13 mouse cellular contexts compared by ENCODE assay signal in the genomic region with DNA sequence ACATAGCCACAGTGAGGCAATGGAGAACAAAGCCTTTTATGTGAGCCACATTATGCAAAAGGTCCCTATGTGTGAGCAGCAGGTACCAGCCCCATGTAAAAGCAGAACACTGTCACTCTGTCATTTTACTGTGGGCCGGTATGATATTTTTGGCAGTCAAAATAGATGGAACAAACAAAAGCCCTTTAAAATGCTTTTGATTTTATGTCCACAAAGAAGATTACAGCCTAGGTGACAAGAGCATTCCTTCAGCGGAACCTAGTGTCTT. TPM values are rescaled to one million over a fixed set of nuclear protein-coding genes. Genes with fewer than 3 reads are reported as not detected.
DNase-seq lines count a peak whose midpoint lies in the region; ATAC-seq and TF ChIP-seq lines count a peak whose summit lies in the region.
"Had no signal": no experiment of that assay in that cellular context is flagged by ENCODE, and none has a peak within 500 bp of the region (broad histone marks: within the 10 kb centered on the region; RNA-seq: fewer than 3 reads in every experiment).

No protein-coding gene starts in this region.

- H3K27ac ChIP-seq in intestine, embryonic 14.5 days (ENCODE audit: low read depth), result no peak overlapping the region
- H3K27ac ChIP-seq in intestine, embryonic 15.5 days, result no peak overlapping the region
- no peak overlapping the region for H3K27ac ChIP-seq in embryonic facial prominence, embryonic 15.5 days (replicated peaks)
- H3K27ac ChIP-seq in hindbrain, embryonic 15.5 days (replicated peaks), result peak overlapping the region; percentile 80
- no peak overlapping the region for H3K27ac ChIP-seq in liver, postnatal 0 days (ENCODE audit: low read depth)

- no peak overlapping the region for H3ac ChIP-seq in myocyte (ENCODE audit: control insufficient read depth, insufficient read length)

- H3K27me3 ChIP-seq in intestine, embryonic 14.5 days (replicated peaks; ENCODE audit: control insufficient read depth, insufficient read depth, low read length), result 0 out of 2 replicates have a peak, but pooled peaks cover 8% of the 10 kb centered on the region
- H3K27me3 ChIP-seq in intestine, embryonic 15.5 days (replicated peaks), result no peaks in the 10 kb centered on the region
- no peaks in the 10 kb centered on the region; the same call in 1 of the 2 replicates for H3K27me3 ChIP-seq in embryonic facial prominence, embryonic 15.5 days
- H3K27me3 ChIP-seq in hindbrain, embryonic 15.5 days, result no peaks in the 10 kb centered on the region
- H3K27me3 ChIP-seq in myocyte (ENCODE audit: control insufficient read depth, insufficient read depth, insufficient read length), result no peaks in the 10 kb centered on the region
- no peaks in the 10 kb centered on the region for H3K27me3 ChIP-seq in liver, postnatal 0 days (ENCODE audit: insufficient read depth, low read length)

- peaks cover 6% of the 10 kb centered on the region; the same call in 1 of the 2 replicates for H3K4me1 ChIP-seq in intestine, embryonic 14.5 days (replicated peaks; ENCODE audit: control insufficient read depth, insufficient read depth, low read length)
- 0 out of 2 replicates have a peak, but pooled peaks cover 3% of the 10 kb centered on the region for H3K4me1 ChIP-seq in intestine, embryonic 15.5 days (replicated peaks)
- H3K4me1 ChIP-seq in embryonic facial prominence, embryonic 15.5 days, result peaks cover 11% of the 10 kb centered on the region
- H3K4me1 ChIP-seq in hindbrain, embryonic 15.5 days (replicated peaks), result peaks cover 25% of the 10 kb centered on the region
- 0 out of 2 replicates have a peak, but pooled peaks cover 3% of the 10 kb centered on the region for H3K4me1 ChIP-seq in liver, postnatal 0 days (ENCODE audit: insufficient read depth)

- H3K9me3 ChIP-seq in intestine, embryonic 14.5 days (ENCODE audit: control insufficient read depth, low read length), result no peaks in the 10 kb centered on the region
- no peaks in the 10 kb centered on the region for H3K9me3 ChIP-seq in intestine, embryonic 15.5 days
- no peaks in the 10 kb centered on the region for H3K9me3 ChIP-seq in embryonic facial prominence, embryonic 15.5 days (replicated peaks)
- no peaks in the 10 kb centered on the region for H3K9me3 ChIP-seq in hindbrain, embryonic 15.5 days
- H3K9me3 ChIP-seq in liver, postnatal 0 days (ENCODE audit: low read length), result no peaks in the 10 kb centered on the region

- H3K79me2 ChIP-seq in myocyte (ENCODE audit: control insufficient read depth, insufficient read depth), result no peaks in the 10 kb centered on the region

- no peak for TF ChIP-seq EP300 in liver, postnatal 0 days (IDR thresholded peaks at IDR 0.05; ENCODE audit: low read depth)

- TF ChIP-seq CTCF in liver, postnatal 0 days (IDR thresholded peaks at IDR 0.05; ENCODE audit: low read depth), result no peak

- H3K4me2 ChIP-seq in intestine, embryonic 14.5 days (ENCODE audit: low read length), result peak overlapping the region; percentile 94; the same call in 1 of the 2 replicates
- no peak overlapping the region for H3K4me2 ChIP-seq in intestine, embryonic 15.5 days (replicated peaks)
- no peak overlapping the region; the same call in 1 of the 2 replicates for H3K4me2 ChIP-seq in embryonic facial prominence, embryonic 15.5 days (replicated peaks)
- H3K4me2 ChIP-seq in hindbrain, embryonic 15.5 days, result peak overlapping the region; percentile 63
- no peak overlapping the region for H3K4me2 ChIP-seq in myocyte (ENCODE audit: low read depth)
- no peak overlapping the region for H3K4me2 ChIP-seq in liver, postnatal 0 days (ENCODE audit: low read depth, low read length)

- no peak for TF ChIP-seq POLR2A in myocyte (IDR thresholded peaks at IDR 0.05; ENCODE audit: insufficient read length, low read depth)

- WGBS in intestine, embryonic 14.5 days, result 77% methylated on average over 2 of the region's 2 CpGs
- WGBS in intestine, embryonic 15.5 days, result 71% methylated on average over 2 of the region's 2 CpGs
- WGBS in embryonic facial prominence, embryonic 15.5 days, result 73% methylated on average over 2 of the region's 2 CpGs
- 29% methylated on average over 2 of the region's 2 CpGs for WGBS in hindbrain, embryonic 15.5 days
- 71% methylated on average over 2 of the region's 2 CpGs for WGBS in liver, postnatal 0 days (ENCODE audit: insufficient replicate concordance)

- no peak for DNase-seq in intestine, embryonic 14.5 days (ENCODE audit: low spot score)
- DNase-seq in embryo, embryonic 9.5 days (ENCODE audit: extremely low spot score), result no peak
- DNase-seq in liver, postnatal 0 days, result no peak
- DNase-seq: gastrocnemius, postnatal 14 days; kidney, postnatal 14 days; left cerebral cortex, postnatal 4 days; lung, postnatal 36 days; spleen, adult 18-20 months had no signal

- no peak overlapping the region for H3K9ac ChIP-seq in intestine, embryonic 14.5 days (ENCODE audit: low read length)
- no peak overlapping the region for H3K9ac ChIP-seq in intestine, embryonic 15.5 days
- H3K9ac ChIP-seq in embryonic facial prominence, embryonic 15.5 days, result no peak overlapping the region
- H3K9ac ChIP-seq in hindbrain, embryonic 15.5 days, result peak overlapping the region; percentile 97
- no peak overlapping the region for H3K9ac ChIP-seq in liver, postnatal 0 days (replicated peaks)

- H3K4me3 ChIP-seq in intestine, embryonic 14.5 days (ENCODE audit: low read depth, low read length), result no peak overlapping the region
- no peak overlapping the region for H3K4me3 ChIP-seq in intestine, embryonic 15.5 days (replicated peaks)
- H3K4me3 ChIP-seq in embryonic facial prominence, embryonic 15.5 days (replicated peaks), result peak overlapping the region; percentile 71; the same call in 1 of the 2 replicates
- H3K4me3 ChIP-seq in hindbrain, embryonic 15.5 days, result peak overlapping the region; percentile 96
- H3K4me3 ChIP-seq in myocyte, result peak overlapping the region; percentile 25
- H3K4me3 ChIP-seq in liver, postnatal 0 days (ENCODE audit: low read depth, low read length), result no peak overlapping the region

- H3K36me3 ChIP-seq in intestine, embryonic 14.5 days (ENCODE audit: control insufficient read depth, insufficient read depth, low read length), result no peaks in the 10 kb centered on the region
- H3K36me3 ChIP-seq in intestine, embryonic 15.5 days, result no peaks in the 10 kb centered on the region
- no peaks in the 10 kb centered on the region for H3K36me3 ChIP-seq in embryonic facial prominence, embryonic 15.5 days
- 0 out of 2 replicates have a peak, but pooled peaks cover 12% of the 10 kb centered on the region for H3K36me3 ChIP-seq in hindbrain, embryonic 15.5 days
- no peaks in the 10 kb centered on the region for H3K36me3 ChIP-seq in myocyte (ENCODE audit: control insufficient read depth, insufficient read depth)
- no peaks in the 10 kb centered on the region for H3K36me3 ChIP-seq in liver, postnatal 0 days (replicated peaks; ENCODE audit: insufficient read depth, low read length)

- ATAC-seq in intestine, embryonic 14.5 days (replicated peaks; ENCODE audit: low FRiP score, low TSS enrichment, low read depth), result no peak
- no peak for ATAC-seq in intestine, embryonic 15.5 days
- ATAC-seq in embryonic facial prominence, embryonic 15.5 days (ENCODE audit: insufficient number of reproducible peaks, low FRiP score, low TSS enrichment, low read depth), result no peak
- no peak for ATAC-seq in hindbrain, embryonic 15.5 days (ENCODE audit: low FRiP score, low read depth)
- no peak for ATAC-seq in megakaryocyte progenitor cell, adult 5-6 weeks (replicated peaks; ENCODE audit: poor library complexity)
- no peak for ATAC-seq in liver, postnatal 0 days

TF ChIP-seq in myocyte, 11 proteins besides CTCF, POLR2A, EP300 and RAD21:
- no peak for TF ChIP-seq POLR2AphosphoS2 (IDR thresholded peaks at IDR 0.05; ENCODE audit: insufficient read length, low read depth)
- TF ChIP-seq MYOG (IDR thresholded peaks at IDR 0.05; ENCODE audit: control insufficient read depth in 1 of 3, insufficient read depth in 1 of 3, insufficient read length in 2 of 3, low read depth in 2 of 3), result no peak
- no peak for TF ChIP-seq TCF12 (IDR thresholded peaks at IDR 0.05; ENCODE audit: insufficient read depth, poor library complexity, severe bottlenecking)
- TF ChIP-seq MYOD1 (IDR thresholded peaks at IDR 0.05; ENCODE audit: control insufficient read depth in 1 of 3, insufficient read length in 2 of 3, low read depth in 2 of 3), result no peak
- no peak for TF ChIP-seq REST (IDR thresholded peaks at IDR 0.05; ENCODE audit: insufficient read depth, insufficient read length)
- TF ChIP-seq E2F4 (IDR thresholded peaks at IDR 0.05; ENCODE audit: insufficient read depth), result no peak
- TF ChIP-seq MAX (IDR thresholded peaks at IDR 0.05; ENCODE audit: low read depth), result no peak
- no peak for TF ChIP-seq TCF3 (IDR thresholded peaks at IDR 0.05; ENCODE audit: insufficient read length, low read depth)
- no peak for TF ChIP-seq SRF (IDR thresholded peaks at IDR 0.05; ENCODE audit: control insufficient read depth, insufficient read length, low read depth)
- no peak for TF ChIP-seq CEBPB (IDR thresholded peaks at IDR 0.05; ENCODE audit: insufficient read depth, poor library complexity, severe bottlenecking)

RNA-seq across cellular contexts. Expression of a gene that starts 1.7 kb away (rescaled TPM):
- polyA plus RNA-seq in intestine, embryonic 14.5 days (2014; fragmentation: Nextera tagmentation; extraction: Ambion mirVana), result 12.7 and 14.4 TPM in 2 replicates
- 10.7 and 14.1 TPM in 2 replicates for polyA plus RNA-seq in intestine, embryonic 15.5 days (2015; fragmentation: Nextera tagmentation; extraction: Ambion mirVana)
- 19.7 and 22.4 TPM in 2 replicates for polyA plus RNA-seq in embryonic facial prominence, embryonic 15.5 days (2015; fragmentation: Nextera tagmentation; extraction: Ambion mirVana)
- 362 and 369 TPM in 2 replicates for polyA plus RNA-seq in hindbrain, embryonic 15.5 days (2015; fragmentation: Nextera tagmentation; extraction: Ambion mirVana)
- polyA plus RNA-seq in myocyte (2012; fragmentation: generic; extraction: Trizol), result 2.4 TPM
- total RNA-seq in megakaryocyte progenitor cell, adult 5-6 weeks (2015), result 0.12 TPM in 1 of 2 replicates, not detected in the other
- total RNA-seq in megakaryocyte progenitor cell, adult 5-6 weeks (2017), result not detected in 2 replicates
- 0.51 and 0.66 TPM in 2 replicates for polyA plus RNA-seq in liver, postnatal 0 days (2015; fragmentation: Nextera tagmentation; extraction: Ambion mirVana)

Comparison
In these comparisons a context has a peak if more than half of its experiments do, and no peak if none do; other contexts are left out.
1. H3K4me2 ChIP-seq: peak in intestine, embryonic 14.5 days (single experiment) and hindbrain, embryonic 15.5 days (single experiment); none in intestine, embryonic 15.5 days (single experiment), embryonic facial prominence, embryonic 15.5 days (single experiment), myocyte (single experiment) and liver, postnatal 0 days (single experiment).
2. H3K4me3 ChIP-seq: peak in embryonic facial prominence, embryonic 15.5 days (single experiment), hindbrain, embryonic 15.5 days (single experiment) and myocyte (single experiment); none in intestine, embryonic 14.5 days (single experiment), intestine, embryonic 15.5 days (single experiment) and liver, postnatal 0 days (single experiment).
3. RNA of a gene that starts 1.7 kb away (polyA plus RNA-seq): 362 to 369 TPM in hindbrain, embryonic 15.5 days; 19.7 to 22.4 TPM in embryonic facial prominence, embryonic 15.5 days, 10.7 to 14.1 TPM in intestine, embryonic 15.5 days, 12.7 to 14.4 TPM in intestine, embryonic 14.5 days, 2.4 TPM in myocyte (single experiment) and 0.51 to 0.66 TPM in liver, postnatal 0 days; every median in the first group is over 10 times any median in the second.